Mouse (Mus musculus): ENCODE results near the gene Olfr324.
A peak's percentile ranks its signal among the peaks of the same experiment; 100 is the strongest.

Gene Olfr324

DNA sequence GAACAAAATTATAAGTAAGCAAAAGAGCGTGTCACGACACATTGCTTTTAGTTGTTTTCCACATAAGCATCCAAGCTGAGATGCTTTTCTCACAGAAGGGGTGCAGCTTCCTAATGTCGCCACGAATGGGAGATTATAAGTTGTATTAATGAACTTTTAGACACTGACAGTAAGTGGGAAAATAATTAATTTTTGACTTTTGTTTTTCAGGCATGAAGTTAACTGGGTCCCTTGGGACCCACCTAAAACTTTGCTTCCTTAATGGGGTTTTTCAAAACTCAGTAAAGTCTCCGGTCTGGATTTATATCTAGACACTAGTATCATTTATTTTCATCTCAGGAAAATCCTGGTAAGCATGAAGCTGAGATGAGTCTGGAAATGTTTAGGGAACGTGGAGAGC is at the start of gene Olfr324:
TSS of gene Olfr324 (plus strand) at position 301 of the 400 bp plus-strand sequence.
- DNase-seq (ENCODE audit: low spot score): no peak

DNA sequence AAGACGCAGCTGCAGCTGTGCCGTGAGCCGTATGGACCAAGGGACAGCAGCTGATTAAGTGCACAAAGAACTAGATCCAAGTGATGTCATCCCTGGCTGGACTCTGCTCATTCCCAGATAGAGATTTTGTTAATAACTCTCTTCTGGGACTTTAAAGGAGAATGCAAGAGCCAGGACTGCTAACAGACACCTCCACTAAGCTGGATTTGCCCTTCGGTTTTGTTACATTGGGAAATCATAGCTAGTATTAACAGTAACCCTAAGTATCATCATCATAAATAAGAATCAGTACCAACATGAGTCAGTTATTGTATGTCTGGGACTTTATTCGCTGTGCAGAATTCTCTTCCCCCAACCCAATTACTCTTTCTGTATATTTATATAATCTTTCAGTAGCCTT is 48.6 kb upstream of the Olfr324 start, which contains the start of gene Olfr329-ps:
TSS of gene Olfr329-ps (minus strand) at position 101 of the 400 bp plus-strand sequence.
- no peak for DNase-seq (ENCODE audit: low spot score)

DNA sequence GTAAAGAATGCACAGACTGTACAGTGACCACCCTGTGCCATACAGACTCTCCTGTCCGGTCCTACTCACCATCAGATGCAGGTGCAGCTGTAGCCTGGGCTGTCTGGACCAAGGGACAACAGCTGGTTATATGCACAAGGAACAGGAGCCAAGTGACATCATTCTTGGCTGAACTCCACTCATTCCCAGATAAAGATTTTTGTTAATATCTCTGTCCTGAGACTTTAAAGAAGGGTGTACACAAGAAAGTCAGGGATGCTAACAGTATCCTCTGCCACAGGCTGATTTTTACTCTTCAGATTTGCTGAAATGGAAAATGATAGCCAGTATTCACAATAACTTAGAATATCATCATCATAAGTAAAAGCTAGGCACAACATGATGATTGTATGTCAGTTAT is 39.4 kb upstream of the Olfr324 start, which contains the start of gene Olfr328:
TSS of gene Olfr328 (minus strand) at position 101 of the 400 bp plus-strand sequence.
- no peak for DNase-seq (ENCODE audit: low spot score)

DNA sequence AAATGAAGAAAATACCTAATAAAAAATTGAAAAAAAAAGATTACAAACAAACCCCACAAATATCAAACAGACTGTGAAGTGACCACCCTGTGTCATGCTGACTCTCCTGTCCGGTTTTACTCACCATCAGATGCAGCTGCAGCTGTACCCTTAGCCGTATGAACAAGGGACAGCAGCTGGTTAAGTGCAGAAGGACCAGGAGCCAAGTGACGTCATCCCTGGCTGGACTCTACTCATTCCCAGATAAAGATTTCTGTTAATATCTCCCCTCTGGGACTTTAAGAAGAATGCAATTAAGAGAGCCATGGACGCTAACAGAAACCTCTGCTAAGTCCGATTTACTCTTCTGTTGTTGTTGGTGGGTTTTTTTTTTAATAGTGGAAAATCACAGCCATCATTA is 24.5 kb upstream of the Olfr324 start, which contains the start of gene Olfr224:
TSS of gene Olfr224 (minus strand) at position 149 of the 400 bp plus-strand sequence.
- no peak for DNase-seq (ENCODE audit: low spot score)

DNA sequence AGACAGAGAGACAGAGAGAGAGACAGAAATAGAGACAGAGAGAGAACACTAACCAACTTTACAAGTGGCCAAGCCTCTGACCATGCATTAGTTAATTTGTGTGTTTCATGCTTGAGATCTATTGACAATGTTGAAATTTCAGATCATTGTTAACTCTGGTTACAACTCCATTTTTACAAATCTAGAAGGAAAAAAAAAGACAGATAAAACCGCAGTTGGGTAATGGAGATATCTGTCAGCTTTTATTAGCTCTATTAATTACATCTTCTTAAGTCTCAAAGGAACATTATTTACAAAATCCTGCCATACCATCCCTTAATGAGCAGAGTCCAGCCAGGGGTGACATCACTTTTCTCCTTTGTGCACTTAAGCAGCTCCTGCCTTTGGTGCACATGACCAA is 17.5 kb upstream of the Olfr324 start, which contains the start of gene Olfr325:
TSS of gene Olfr325 (plus strand) at position 301 of the 400 bp plus-strand sequence.
- no peak for DNase-seq (ENCODE audit: low spot score)

DNA sequence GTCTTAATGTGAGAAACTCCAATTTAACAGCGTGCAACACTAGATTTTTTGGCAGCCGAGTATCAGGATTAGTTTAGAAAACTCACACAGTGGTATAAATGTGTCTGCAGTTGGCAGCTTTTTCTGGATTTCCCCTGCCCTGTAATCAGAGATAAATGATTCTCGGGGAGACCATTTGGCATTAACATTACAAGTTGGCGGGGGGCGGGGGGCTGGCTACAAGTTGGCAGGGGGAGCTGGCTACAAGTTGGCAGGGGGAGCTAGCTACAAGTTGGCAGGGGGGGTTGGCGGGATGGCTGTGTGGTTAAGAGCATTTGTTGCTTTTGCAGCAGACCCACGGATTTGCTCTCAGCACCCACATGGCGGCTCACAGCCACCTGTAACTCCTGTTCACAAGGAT is 16.3 kb upstream of the Olfr324 start:
- DNase-seq (ENCODE audit: low spot score): no peak

DNA sequence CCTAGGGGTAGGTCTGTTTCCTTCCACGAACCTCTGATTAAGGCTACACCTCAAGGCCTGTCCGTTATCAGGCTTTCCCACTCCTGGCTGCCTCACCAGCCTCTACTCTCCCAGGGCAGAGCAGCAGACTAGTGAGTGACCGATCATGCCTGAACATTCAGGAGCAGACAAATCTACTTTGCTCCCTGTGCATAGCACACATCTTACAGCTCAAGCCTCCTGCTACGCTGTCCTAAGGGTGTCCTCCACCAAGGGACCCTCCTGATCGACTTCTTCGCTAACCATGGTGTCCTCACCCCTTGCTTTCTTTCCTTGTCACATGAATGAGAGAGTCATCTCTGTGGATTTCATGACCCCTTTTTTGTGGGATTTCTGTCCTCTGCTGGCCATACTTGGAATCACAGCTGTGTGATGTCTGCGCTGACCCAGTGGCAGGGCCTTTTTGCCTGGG is 7.0 kb upstream of the Olfr324 start:
- peak; percentile 27 for DNase-seq (ENCODE audit: low spot score)

DNA sequence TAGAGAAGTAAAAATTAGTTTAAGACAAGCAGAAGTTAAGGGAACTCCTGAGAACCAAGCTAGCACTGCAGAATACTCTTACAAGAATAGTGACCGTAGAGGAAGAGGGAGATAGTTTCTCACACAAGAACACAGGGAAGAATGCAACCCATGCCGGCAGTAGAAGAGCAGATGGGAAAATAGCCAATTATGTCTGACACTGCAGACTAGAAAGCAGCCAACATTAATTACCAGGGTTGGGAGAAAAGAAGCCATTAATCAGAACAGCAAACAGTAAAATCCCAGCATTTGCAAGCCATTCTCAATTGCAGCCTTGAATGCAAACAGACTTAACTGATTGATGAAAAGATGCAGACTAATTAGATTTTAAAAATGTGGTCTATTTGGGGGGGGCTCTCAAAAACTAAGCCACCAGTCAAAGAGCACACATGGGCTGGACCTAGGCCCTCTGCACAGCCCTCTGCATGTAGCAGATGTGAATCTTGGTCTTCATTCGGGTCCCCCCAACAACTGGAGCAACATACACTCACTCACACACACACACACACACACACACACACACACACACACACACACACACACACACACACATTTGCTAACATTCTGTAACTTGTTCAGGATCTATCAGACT is 6.2 kb upstream of the Olfr324 start:
- DNase-seq (ENCODE audit: low spot score): no peak

DNA sequence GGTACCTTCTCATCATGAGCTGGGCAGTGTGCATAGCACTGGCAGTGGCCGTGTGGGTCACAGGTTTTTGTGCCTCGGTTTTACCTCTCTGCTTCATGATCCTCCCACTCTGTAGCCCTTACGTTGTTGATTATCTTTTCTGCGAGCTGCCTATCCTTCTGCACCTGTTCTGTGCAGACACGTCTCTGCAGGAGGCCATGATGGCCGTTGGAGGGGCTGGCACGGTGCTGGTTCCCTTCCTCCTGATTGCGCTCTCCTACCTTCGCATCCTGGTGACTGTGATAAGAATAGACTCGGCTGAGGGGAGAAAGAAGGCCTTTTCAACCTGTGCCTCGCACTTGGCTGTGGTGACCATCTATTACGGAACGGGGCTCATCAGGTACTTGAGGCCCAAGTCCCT is 2.9 kb downstream of the Olfr324 start:
- DNase-seq (ENCODE audit: low spot score): no peak

DNA sequence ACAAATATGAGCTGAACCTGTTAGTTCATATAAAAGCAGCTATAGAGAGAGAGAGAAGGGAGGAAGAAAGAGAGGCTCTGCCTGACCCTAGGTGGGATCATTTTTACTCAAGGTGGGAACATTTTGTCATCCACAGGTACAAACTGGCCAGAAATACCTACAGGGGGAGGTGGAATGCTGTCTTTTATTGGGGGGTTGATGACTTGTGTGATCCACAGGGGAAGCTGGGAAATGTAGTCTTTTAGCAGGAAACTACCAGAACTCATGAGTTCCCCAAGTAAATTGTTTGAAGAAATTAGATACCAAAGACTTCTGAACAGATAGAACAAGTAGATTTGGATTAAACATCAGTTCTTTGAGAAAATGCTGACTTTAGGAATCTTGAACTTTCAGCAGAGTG is 7.1 kb downstream of the Olfr324 start:
- DNase-seq (ENCODE audit: low spot score): no peak

DNA sequence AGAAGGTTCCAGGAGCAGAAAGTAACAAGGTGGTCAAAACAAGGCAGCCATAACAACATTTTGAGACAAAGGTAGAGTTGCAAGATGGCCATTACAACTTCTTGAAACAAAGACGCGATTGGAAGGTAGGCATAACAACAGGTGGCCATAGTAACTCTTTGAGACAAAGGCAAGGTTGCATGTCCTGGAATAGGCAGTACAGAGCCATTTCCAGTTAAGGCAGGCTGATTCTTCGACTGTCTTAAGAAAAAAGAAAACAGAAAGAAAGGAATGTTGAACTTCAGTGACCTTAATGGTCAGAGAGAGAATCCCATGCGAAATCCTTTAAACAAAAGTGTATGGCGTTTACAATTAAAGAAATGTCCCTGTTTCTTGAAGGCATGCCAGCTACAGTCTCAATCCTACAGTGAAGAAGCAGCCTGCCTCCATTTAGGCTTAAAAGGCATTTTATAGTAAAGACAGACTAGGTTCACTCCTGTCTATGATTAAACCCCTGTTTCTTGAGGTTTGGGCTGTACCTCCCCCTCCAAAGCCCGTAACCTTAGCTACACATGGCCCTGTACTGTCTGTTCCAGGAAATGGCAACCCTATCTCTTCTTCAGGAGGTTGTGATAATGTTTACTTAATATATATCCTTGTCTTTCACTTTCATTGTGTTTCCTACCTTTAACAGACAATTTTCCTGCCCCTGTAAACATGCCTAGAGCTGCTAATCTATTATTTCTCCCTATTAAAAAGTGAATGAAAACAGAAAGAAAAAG is 8.1 kb downstream of the Olfr324 start:
- DNase-seq (ENCODE audit: low spot score): no peak

DNA sequence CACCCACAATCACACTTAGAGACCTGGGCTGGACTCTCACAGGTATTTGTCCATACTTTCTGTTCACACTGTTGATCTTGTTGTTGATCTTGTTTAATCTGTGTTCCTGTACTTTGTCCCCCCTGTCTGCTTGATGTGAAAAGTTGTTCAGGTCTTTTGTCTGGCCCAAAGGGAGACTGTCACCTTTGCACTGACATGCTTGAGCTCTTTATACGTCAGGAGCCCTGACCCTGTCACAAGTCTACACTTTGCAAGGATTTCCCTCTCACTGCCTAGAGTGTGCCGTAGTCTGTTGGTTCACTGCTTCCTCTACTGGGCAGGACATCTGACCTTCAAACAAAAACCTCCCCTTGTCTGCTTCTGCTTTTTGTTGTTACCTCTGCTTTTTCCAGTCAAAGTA is 9.8 kb downstream of the Olfr324 start:
- no peak for DNase-seq (ENCODE audit: low spot score)

DNA sequence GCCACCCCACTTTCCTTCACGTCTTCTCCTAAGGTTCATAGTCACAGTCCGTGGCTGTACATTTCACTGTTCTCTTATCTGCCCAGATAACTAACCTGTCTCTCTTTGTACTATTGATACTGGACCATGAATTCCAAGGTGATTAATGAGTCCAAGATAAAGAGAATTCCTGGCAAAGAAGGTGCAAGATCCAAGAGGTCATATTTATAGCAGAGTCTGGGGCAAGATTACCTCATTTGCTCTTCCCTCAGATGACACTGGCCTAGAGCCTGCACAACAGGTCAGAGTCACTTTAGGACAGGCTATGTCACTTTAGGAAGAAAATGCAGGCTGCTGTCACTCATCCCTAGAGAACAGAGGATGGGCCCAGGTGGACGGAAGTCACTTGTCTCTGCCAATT is 10.3 kb downstream of the Olfr324 start:
- DNase-seq (ENCODE audit: low spot score): no peak

DNA sequence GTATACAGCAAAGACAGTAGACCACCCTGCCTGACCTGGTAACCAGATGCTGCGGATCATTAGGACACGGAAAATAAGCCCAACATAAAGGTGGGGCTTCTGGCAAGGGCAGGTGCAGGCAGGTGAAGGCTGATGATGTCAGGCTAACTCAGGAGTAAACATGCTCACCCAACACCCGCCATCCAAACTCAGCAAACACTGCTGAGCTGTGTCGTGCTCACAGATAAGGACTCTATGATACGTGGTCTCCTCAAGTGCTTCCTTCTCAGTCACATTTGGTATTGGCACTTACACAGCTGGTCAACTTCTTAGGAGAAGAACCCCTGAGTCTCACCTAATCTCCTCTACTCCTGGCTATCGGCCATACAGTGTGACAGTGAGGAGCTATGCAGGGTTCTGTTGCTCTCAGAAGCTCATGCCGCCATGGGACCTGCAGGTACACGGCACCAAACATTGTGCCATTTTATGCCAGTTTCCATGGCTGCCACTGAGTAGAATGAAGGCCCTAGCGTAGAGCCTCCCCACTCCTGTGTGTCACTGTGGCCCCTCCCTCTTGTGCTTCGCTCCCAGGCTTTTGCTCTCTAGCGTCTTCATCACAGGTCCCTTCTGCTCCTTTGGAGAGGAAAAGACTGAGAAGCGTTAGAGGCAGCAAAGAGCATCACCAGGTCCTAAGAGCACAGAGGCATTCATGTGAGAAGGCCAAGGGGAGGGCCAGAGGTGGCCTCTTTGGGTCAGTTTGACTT is 11.4 kb downstream of the Olfr324 start:
- DNase-seq (ENCODE audit: low spot score): no peak

DNA sequence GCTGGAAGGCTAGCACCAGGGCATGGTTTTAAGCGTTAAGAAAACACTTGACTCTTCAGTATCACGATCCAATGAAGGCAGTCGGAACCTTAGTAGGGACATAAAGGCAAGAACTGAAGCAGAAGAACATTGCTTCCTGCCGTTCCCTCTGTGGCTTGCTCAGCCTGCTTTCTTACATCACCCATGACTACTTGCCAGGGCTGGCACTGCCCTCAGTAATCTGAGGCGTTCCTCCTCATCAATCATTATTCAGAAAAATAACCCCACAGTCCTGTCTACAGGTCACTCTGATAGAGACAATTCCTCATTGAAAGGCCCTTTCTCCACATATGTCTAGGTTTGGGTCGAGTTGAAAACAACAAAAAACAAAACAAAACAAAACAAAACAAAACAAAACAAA is 12.1 kb downstream of the Olfr324 start:
- no peak for DNase-seq (ENCODE audit: low spot score)

DNA sequence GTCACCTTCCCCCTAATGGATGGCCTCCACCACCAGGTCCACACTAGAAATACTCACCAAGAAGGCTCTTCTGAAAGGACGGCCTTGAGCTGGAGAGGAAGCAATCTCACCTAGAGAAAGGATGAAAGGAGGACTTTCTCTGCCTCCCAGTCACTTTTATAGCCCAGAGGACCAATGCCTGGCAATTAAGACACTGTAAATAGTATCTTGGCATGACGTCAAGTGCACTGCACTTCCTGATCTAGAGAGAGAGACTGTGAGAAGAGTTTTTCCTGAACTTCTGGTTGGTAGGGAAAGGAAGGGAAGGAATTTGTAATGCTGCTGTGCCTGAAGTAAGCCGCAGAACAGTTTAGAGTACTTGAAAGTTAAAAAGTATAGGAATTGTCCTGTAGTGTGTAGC is 18.4 kb downstream of the Olfr324 start:
- DNase-seq (ENCODE audit: low spot score): no peak

DNA sequence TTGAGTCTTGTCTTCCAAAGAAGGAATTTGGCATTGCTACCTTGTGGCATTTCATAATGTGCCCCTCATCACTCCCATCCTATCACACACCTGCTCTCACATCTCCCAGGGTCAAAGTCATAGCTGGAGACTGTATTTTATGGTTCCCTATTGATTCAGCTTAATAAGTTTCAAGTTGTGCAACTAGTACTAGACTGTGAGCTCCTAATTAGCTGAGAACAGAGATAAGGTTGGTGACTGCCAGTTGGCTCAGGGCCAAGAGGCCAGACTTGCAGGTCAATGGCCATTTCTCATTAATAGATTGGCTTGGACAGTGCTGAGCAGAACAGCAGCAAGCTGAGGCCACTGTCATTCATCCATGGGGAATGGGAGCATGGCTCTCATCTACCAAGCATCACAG is 19.6 kb downstream of the Olfr324 start:
- no peak for DNase-seq (ENCODE audit: low spot score)

DNA sequence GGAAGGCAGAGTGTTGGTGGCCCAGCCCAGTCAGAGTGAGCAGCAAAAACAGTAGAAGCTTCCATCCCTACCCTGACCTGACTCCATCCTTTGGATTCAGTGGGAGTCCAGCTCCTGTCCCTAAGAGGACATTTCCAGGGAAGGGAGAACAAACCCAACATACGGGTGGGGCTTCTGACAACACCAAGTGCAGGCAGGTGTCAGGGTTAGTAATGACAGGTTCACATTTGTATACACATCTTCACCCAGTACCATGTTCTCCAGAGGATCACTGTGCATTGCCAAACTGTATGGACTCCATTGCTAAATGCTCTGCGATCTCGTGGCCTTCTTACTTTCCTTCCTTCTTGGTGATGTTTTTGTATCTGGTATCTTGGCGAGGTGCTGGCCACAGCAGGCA is 21.1 kb downstream of the Olfr324 start, which contains the start of gene 2210407C18Rik:
TSS of gene 2210407C18Rik (minus strand) at position 101 of the 400 bp plus-strand sequence.
- DNase-seq (ENCODE audit: low spot score): no peak

DNA sequence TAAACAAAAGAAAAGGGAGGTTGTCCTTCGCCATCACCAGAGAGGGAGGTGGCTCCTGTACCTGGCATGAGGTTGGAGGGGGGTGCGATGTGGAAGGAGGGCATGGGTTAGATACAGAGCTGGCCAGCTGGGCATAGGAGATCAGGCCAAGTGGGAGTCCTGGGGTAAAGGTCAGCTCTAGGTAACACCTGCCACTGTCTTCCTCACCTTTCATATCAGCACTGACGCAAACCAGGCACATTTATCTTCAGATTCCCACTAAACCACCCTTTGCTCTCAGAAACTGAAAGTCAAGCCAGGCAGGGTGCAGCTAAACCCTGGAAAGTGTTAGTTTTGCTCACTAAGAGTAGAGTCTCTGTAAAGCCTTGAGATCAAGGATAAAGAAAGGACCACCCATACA is 23.5 kb downstream of the Olfr324 start:
- no peak for DNase-seq (ENCODE audit: low spot score)

DNA sequence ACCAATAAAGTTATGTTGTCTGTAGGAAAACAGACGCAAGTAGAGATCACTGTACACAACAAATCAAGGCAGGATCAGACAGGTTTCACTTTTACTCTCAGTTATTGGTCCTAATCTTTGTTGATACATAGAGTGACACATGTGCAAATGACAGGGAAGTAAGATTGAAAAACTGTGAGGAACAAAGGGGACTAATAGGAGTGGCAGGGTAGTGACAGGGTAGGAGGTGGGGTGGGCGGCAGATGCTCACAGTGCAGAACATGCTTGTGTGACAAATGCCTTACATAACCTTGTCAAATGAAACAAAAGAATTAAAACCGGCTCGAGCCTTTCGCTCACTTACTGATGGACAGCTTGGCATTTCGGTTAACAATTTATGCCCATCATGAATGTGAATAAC is 23.9 kb downstream of the Olfr324 start:
- no peak for DNase-seq (ENCODE audit: low spot score)

DNA sequence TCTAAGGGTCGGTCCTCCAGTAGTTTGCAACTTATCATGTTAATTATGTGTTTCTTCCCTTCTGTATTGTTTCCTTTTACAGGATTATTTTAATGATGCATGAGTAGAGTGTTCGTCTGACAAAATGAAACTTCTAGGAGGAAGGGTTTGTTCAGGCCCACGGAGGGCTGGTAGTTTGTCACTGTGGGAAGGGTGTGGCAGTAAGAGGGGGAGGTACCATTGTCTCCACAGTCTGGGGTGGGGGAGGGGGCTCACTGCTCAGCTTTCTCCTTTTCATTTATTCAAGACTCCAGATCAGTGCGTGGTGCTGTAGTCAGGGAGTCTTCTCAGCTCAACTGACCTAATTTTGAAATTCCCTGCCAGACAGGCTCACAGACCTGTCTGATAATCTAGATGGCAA is 31.2 kb downstream of the Olfr324 start:
- no peak for DNase-seq (ENCODE audit: low spot score)

DNA sequence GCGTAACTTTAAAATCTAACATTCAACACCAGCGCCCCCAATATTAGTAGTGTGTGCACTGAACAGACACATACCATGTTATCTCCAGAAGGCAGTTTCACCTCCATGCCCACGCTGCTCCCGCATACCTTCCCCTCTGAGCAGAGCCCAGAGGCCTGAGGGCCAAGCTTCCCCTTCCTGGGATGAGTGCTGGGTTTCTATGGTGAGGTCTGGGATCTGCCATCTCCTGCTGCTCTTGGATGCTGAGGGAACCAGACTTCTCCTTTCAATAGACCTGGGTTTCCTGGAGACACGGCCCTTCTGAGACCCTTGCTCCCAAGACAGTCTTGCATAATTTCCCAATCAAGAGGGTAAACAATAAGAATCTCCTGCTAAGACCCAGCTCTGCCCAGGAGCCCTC is 35.5 kb downstream of the Olfr324 start, which contains the start of gene Olfr323:
TSS of gene Olfr323 (minus strand) at position 101 of the 400 bp plus-strand sequence.
- DNase-seq (ENCODE audit: low spot score): no peak
